In genomic region chr19:6265727-6266182, GRCm38 (mm10) we compare ENCODE assay signal across 18 mouse cellular contexts. TPM values are rescaled to one million over a fixed set of nuclear protein-coding genes. Genes with fewer than 3 reads are reported as not detected.
DNase-seq lines count a peak whose midpoint lies in the region; ATAC-seq and TF ChIP-seq lines count a peak whose summit lies in the region.
"Had no signal": no experiment of that assay in that cellular context is flagged by ENCODE, and none has a peak within 500 bp of the region (broad histone marks: within the 10 kb centered on the region; RNA-seq: fewer than 3 reads in every experiment).

No protein-coding gene starts in this region.

- H3K36me3 ChIP-seq in CH12.LX (replicated peaks in 1 of 2; ENCODE audit: control insufficient read depth in 1 of 2, insufficient read depth in 1 of 2, low read length in 1 of 2) = peaks cover 11 to 28% of the 10 kb centered on the region in 2 experiments
- H3K36me3 ChIP-seq in intestine, embryonic 16.5 days (ENCODE audit: control insufficient read depth, insufficient read depth, low read length) = peaks cover 8% of the 10 kb centered on the region

- 56% methylated on average over 6 of the region's 6 CpGs for WGBS in intestine, embryonic 16.5 days

- H3K27me3 ChIP-seq in CH12.LX (replicated peaks) = peaks cover 2% of the 10 kb centered on the region
- no peaks in the 10 kb centered on the region for H3K27me3 ChIP-seq in intestine, embryonic 16.5 days (replicated peaks; ENCODE audit: control insufficient read depth, insufficient read depth, low read length)
- H3K27me3 ChIP-seq: heart, embryonic 15.5 days; neural tube, embryonic 13.5 days had no signal

- no peak for TF ChIP-seq RAD21 in CH12.LX (IDR thresholded peaks at IDR 0.05; ENCODE audit: low read depth, low read length)

- no peak for DNase-seq in layer of hippocampus, adult 2 months (ENCODE audit: low spot score in 2 of 2)
- DNase-seq in layer of hippocampus, postnatal 25 days (ENCODE audit: extremely low spot score in 1 of 2, low spot score in 1 of 2) = no peak
- peak; percentile 28 for DNase-seq in A20 (ENCODE audit: low read depth, low spot score)
- DNase-seq in CH12.LX (ENCODE audit: extremely low read depth) = no peak
- DNase-seq in embryo, embryonic 9.5 days (ENCODE audit: extremely low spot score) = no peak
- no peak for DNase-seq in layer of hippocampus, postnatal 10 days (ENCODE audit: low spot score in 2 of 2)
- DNase-seq in frontal cortex, postnatal 10 days (ENCODE audit: low spot score in 2 of 2) = no peak
- DNase-seq: adrenal gland, adult 8-10 months; embryo, embryonic 11 days; lung, postnatal 14 days; midbrain, embryonic 14.5 days had no signal

- H3K4me3 ChIP-seq in layer of hippocampus, adult 2 months = no peak overlapping the region
- no peak overlapping the region for H3K4me3 ChIP-seq in CH12.LX (replicated peaks in 1 of 3; ENCODE audit: low read depth in 2 of 3, low read length in 2 of 3, poor library complexity in 1 of 3)
- H3K4me3 ChIP-seq in intestine, embryonic 16.5 days (ENCODE audit: low read length) = peak overlapping the region; percentile 58
- H3K4me3 ChIP-seq: heart, embryonic 15.5 days; hindbrain, embryonic 13.5 days; neural tube, embryonic 13.5 days had no signal

- no peak overlapping the region for H3K4me2 ChIP-seq in CH12.LX (ENCODE audit: insufficient read depth, low read depth, poor library complexity, severe bottlenecking)
- H3K4me2 ChIP-seq in intestine, embryonic 16.5 days (ENCODE audit: low read depth, low read length) = peak overlapping the region; percentile 49
- H3K4me2 ChIP-seq: heart, embryonic 15.5 days; hindbrain, embryonic 13.5 days; neural tube, embryonic 13.5 days had no signal

- no peak for ATAC-seq in intestine, embryonic 16.5 days
- ATAC-seq: forebrain, embryonic 16.5 days had no signal

- TF ChIP-seq EP300 in CH12.LX (IDR thresholded peaks at IDR 0.05; ENCODE audit: low read length) = no peak

- peak; percentile 58 for TF ChIP-seq CTCF in layer of hippocampus, adult 2 months (conservative IDR thresholded peaks at IDR 0.05)
- TF ChIP-seq CTCF in CH12.LX (conservative IDR thresholded peaks at IDR 0.05 in 1 of 2, IDR thresholded peaks at IDR 0.05 in 1 of 2; ENCODE audit: low read depth in 2 of 2, low read length in 2 of 2) = peak in 1 of 2 experiments; percentile 30; a peak in 1 of 4 replicates

- H3K4me1 ChIP-seq in CH12.LX (ENCODE audit: control insufficient read depth in 1 of 2, insufficient read depth in 2 of 2) = peaks cover 5 to 23% of the 10 kb centered on the region in 2 experiments; a peak in 3 of 4 replicates
- peaks cover 12% of the 10 kb centered on the region; the same call in 1 of the 2 replicates for H3K4me1 ChIP-seq in intestine, embryonic 16.5 days (ENCODE audit: control insufficient read depth, insufficient read depth, low read length)
- H3K4me1 ChIP-seq: hindbrain, embryonic 13.5 days; neural tube, embryonic 13.5 days had no signal

- no peak for TF ChIP-seq POLR2A in CH12.LX (IDR thresholded peaks at IDR 0.05; ENCODE audit: low read depth, low read length)

- no peak overlapping the region for H3K27ac ChIP-seq in layer of hippocampus, adult 2 months
- no peak overlapping the region for H3K27ac ChIP-seq in CH12.LX (ENCODE audit: insufficient read depth, low read depth)
- H3K27ac ChIP-seq in intestine, embryonic 16.5 days (ENCODE audit: low read length) = peak overlapping the region; percentile 98
- H3K27ac ChIP-seq: heart, embryonic 15.5 days; hindbrain, embryonic 13.5 days; neural tube, embryonic 13.5 days had no signal

- in situ Hi-C loops in CH12.LX (cut with MboI; ENCODE audit: low pct_ligation_motif_present, low pct_unique_long_range_greater_than_20kb, low sequenced_read_pairs) = no loop called here

- dilution Hi-C loops in CH12.LX (cut with MboI; ENCODE audit: extremely low pct_ligation_motif_present, extremely low pct_unique_long_range_greater_than_20kb, low sequenced_read_pairs) = no loop called here

- no peak overlapping the region for H3K9ac ChIP-seq in CH12.LX (ENCODE audit: insufficient read depth, low read depth)
- peak overlapping the region; percentile 76 for H3K9ac ChIP-seq in intestine, embryonic 16.5 days (ENCODE audit: low read depth, low read length)
- H3K9ac ChIP-seq: heart, embryonic 15.5 days; hindbrain, embryonic 13.5 days; neural tube, embryonic 13.5 days had no signal

- H3K9me3 ChIP-seq in CH12.LX (replicated peaks; ENCODE audit: low read length) = peaks cover 2% of the 10 kb centered on the region
- no peaks in the 10 kb centered on the region for H3K9me3 ChIP-seq in intestine, embryonic 16.5 days (ENCODE audit: control insufficient read depth, low read length)
- H3K9me3 ChIP-seq: heart, embryonic 15.5 days; hindbrain, embryonic 13.5 days; neural tube, embryonic 13.5 days had no signal

- no peaks in the 10 kb centered on the region for H3K79me2 ChIP-seq in CH12.LX (replicated peaks; ENCODE audit: control insufficient read depth, extremely low read depth, insufficient read depth, poor library complexity, severe bottlenecking)

TF ChIP-seq in CH12.LX, 34 proteins besides CTCF, POLR2A, EP300 and RAD21:
- TF ChIP-seq KAT2A (IDR thresholded peaks at IDR 0.05; ENCODE audit: insufficient replicate concordance, low read length) (no peak), ELF1 (IDR thresholded peaks at IDR 0.05; ENCODE audit: low read depth, low read length) (no peak), MEF2A (IDR thresholded peaks at IDR 0.05; ENCODE audit: borderline replicate concordance, low read depth, low read length) (no peak), ZNF384 (IDR thresholded peaks at IDR 0.05; ENCODE audit: low read depth, low read length) (peak; percentile 53; the same call in 1 of the 2 replicates)

RNA-seq across cellular contexts. Expression of gene Ehd1, which starts 10.8 kb away (rescaled TPM):
- total RNA-seq in layer of hippocampus, adult 2 months (2021) = 10 to 100 TPM; 80.2 to 82.3 TPM
- 10 to 100 TPM; 84.9 to 88.6 TPM for total RNA-seq in layer of hippocampus, postnatal 25 days (2021)
- total RNA-seq in CH12.LX (2012; rRNA removed) = 231 and 400 TPM in 2 replicates
- total RNA-seq in CH12.LX (2014; rRNA removed) = 97.4 and 131 TPM in 2 replicates
- polyA plus RNA-seq in CH12.LX (2012; ENCODE audit: insufficient read length, low read depth) = 245 and 301 TPM in 2 replicates
- polyA plus RNA-seq in intestine, embryonic 16.5 days (2015; fragmentation: Nextera tagmentation; extraction: Ambion mirVana) = 135 and 158 TPM in 2 replicates
- total RNA-seq in layer of hippocampus, postnatal 10 days (2021) = 10 to 100 TPM; 75.1 to 82.7 TPM

RNA-seq across cellular contexts. Expression of gene Atg2a, which starts 24.3 kb away (rescaled TPM):
- 10 to 100 TPM; 32.5 to 39.0 TPM for total RNA-seq in layer of hippocampus, adult 2 months (2021)
- 10 to 100 TPM; 31.1 to 38.3 TPM for total RNA-seq in layer of hippocampus, postnatal 25 days (2021)
- total RNA-seq in CH12.LX (2012; rRNA removed) (9.5 and 10.0 TPM in 2 replicates), CH12.LX (2014; rRNA removed) (2.3 and 2.8 TPM in 2 replicates)
- polyA plus RNA-seq in CH12.LX (2012; ENCODE audit: insufficient read length, low read depth) = 9.4 and 13.9 TPM in 2 replicates
- 7.4 and 8.4 TPM in 2 replicates for polyA plus RNA-seq in intestine, embryonic 16.5 days (2015; fragmentation: Nextera tagmentation; extraction: Ambion mirVana)
- 10 to 100 TPM; 31.3 to 31.6 TPM for total RNA-seq in layer of hippocampus, postnatal 10 days (2021)

RNA-seq across cellular contexts. Expression of gene Ppp2r5b, which starts 30.1 kb away (rescaled TPM):
- total RNA-seq in layer of hippocampus, adult 2 months (2021) = 100 to 1,000 TPM; 127 to 137 TPM
- total RNA-seq in layer of hippocampus, postnatal 25 days (2021) = 100 to 1,000 TPM; 137 to 146 TPM
- total RNA-seq in CH12.LX (2012; rRNA removed) (7.8 and 9.8 TPM in 2 replicates), CH12.LX (2014; rRNA removed) (2.8 and 3.0 TPM in 2 replicates)
- 3.4 and 4.1 TPM in 2 replicates for polyA plus RNA-seq in CH12.LX (2012; ENCODE audit: insufficient read length, low read depth)
- 21.0 and 23.5 TPM in 2 replicates for polyA plus RNA-seq in intestine, embryonic 16.5 days (2015; fragmentation: Nextera tagmentation; extraction: Ambion mirVana)
- 100 to 1,000 TPM; 187 to 188 TPM for total RNA-seq in layer of hippocampus, postnatal 10 days (2021)

RNA-seq across cellular contexts. Expression of gene Gpha2, which starts 39.6 kb away (rescaled TPM):
- total RNA-seq in layer of hippocampus, adult 2 months (2021) = not detected
- total RNA-seq in layer of hippocampus, postnatal 25 days (2021) = not detected
- total RNA-seq in CH12.LX (2012; rRNA removed) (not detected in 2 replicates), CH12.LX (2014; rRNA removed) (not detected in 2 replicates)
- polyA plus RNA-seq in CH12.LX (2012; ENCODE audit: insufficient read length, low read depth) = not detected in 2 replicates
- 0.23 and 0.65 TPM in 2 replicates for polyA plus RNA-seq in intestine, embryonic 16.5 days (2015; fragmentation: Nextera tagmentation; extraction: Ambion mirVana)
- not detected for total RNA-seq in layer of hippocampus, postnatal 10 days (2021)
- total RNA-seq: gastrocnemius, postnatal 4 days had no signal
- polyA plus RNA-seq: forebrain, embryonic 16.5 days; heart, embryonic 15.5 days; hindbrain, embryonic 13.5 days; kidney, embryonic 14.5 days; midbrain, embryonic 14.5 days; neural tube, embryonic 13.5 days had no signal

RNA-seq across cellular contexts. Expression of gene Cdc42bpg, which starts 40.5 kb away (rescaled TPM):
- 1 to 10 TPM; 5.0 to 5.6 TPM for total RNA-seq in layer of hippocampus, adult 2 months (2021)
- 1 to 10 TPM; 3.9 to 4.6 TPM for total RNA-seq in layer of hippocampus, postnatal 25 days (2021)
- total RNA-seq in CH12.LX (2012; rRNA removed) (4.1 and 4.2 TPM in 2 replicates), CH12.LX (2014; rRNA removed) (0.65 and 0.79 TPM in 2 replicates)
- polyA plus RNA-seq in CH12.LX (2012; ENCODE audit: insufficient read length, low read depth) = 2.3 and 2.6 TPM in 2 replicates
- polyA plus RNA-seq in intestine, embryonic 16.5 days (2015; fragmentation: Nextera tagmentation; extraction: Ambion mirVana) = 1.2 and 1.5 TPM in 2 replicates
- 1 to 10 TPM; 5.0 TPM for total RNA-seq in layer of hippocampus, postnatal 10 days (2021)

Comparison
In these comparisons a context has a peak if more than half of its experiments do, and no peak if none do; other contexts are left out.
1. RNA of gene Ppp2r5b, which starts 30.1 kb away (total RNA-seq): 187 to 188 TPM in layer of hippocampus, postnatal 10 days, 137 to 146 TPM in layer of hippocampus, postnatal 25 days and 127 to 137 TPM in layer of hippocampus, adult 2 months; 2.8 to 9.8 TPM in CH12.LX; every median in the first group is over 10 times any median in the second.